Mouse (Mus musculus): Measurements from ENCODE around the gene Krt222. TPM values are rescaled to one million over a fixed set of nuclear protein-coding genes. Genes with fewer than 3 reads are reported as not detected.

The Krt222 gene
- polyA plus RNA-seq, 1 experiment, result not detected

- no peaks in the 10 kb centered on the region; the same call in 1 of the 2 replicates for H3K4me1 ChIP-seq (ENCODE audit: control insufficient read depth, insufficient read depth, low read length)
- 95% methylated on average over 3 of the region's 3 CpGs for WGBS
- H3K27ac ChIP-seq (ENCODE audit: control insufficient read depth, insufficient read depth, low read depth, low read length, poor library complexity), result no peak overlapping the region
- no peak overlapping the region for H3K4me3 ChIP-seq (replicated peaks; ENCODE audit: control insufficient read depth, low read depth, low read length)
- TF ChIP-seq POLR2A (IDR thresholded peaks at IDR 0.05; ENCODE audit: borderline replicate concordance, control insufficient read depth, low read depth, low read length) (no peak), CTCF (IDR thresholded peaks at IDR 0.05; ENCODE audit: control insufficient read depth, insufficient read depth, low read length) (no peak)
Measured at GRCm38 (mm10) chr11:99216181-99216580, 27.7 kb downstream of the Krt222 start.

GRCm38 (mm10) chr11:99212693-99213092, 31.2 kb downstream of the Krt222 start:
- no peak for TF ChIP-seq CTCF (IDR thresholded peaks at IDR 0.05; ENCODE audit: control insufficient read depth, insufficient read depth, low read length)
- no peak for TF ChIP-seq POLR2A (IDR thresholded peaks at IDR 0.05; ENCODE audit: borderline replicate concordance, control insufficient read depth, low read depth, low read length)
- no peak overlapping the region for H3K27ac ChIP-seq (ENCODE audit: control insufficient read depth, insufficient read depth, low read depth, low read length, poor library complexity)
- whole genome bisulfite sequencing, result 85% methylated on average over 7 of the region's 7 CpGs
- H3K4me1 ChIP-seq (ENCODE audit: control insufficient read depth, insufficient read depth, low read length), result no peaks in the 10 kb centered on the region; the same call in 1 of the 2 replicates
- no peak overlapping the region for H3K4me3 ChIP-seq (replicated peaks; ENCODE audit: control insufficient read depth, low read depth, low read length)

- 77% methylated on average over 2 of the region's 2 CpGs for WGBS
- Histone ChIP-seq H3K4me1 (ENCODE audit: control insufficient read depth, insufficient read depth, low read length) (no peaks in the 10 kb centered on the region; the same call in 1 of the 2 replicates), H3K27ac (ENCODE audit: control insufficient read depth, insufficient read depth, low read depth, low read length, poor library complexity) (no peak overlapping the region), H3K4me3 (replicated peaks; ENCODE audit: control insufficient read depth, low read depth, low read length) (no peak overlapping the region)
- no peak for TF ChIP-seq CTCF (IDR thresholded peaks at IDR 0.05; ENCODE audit: control insufficient read depth, insufficient read depth, low read length)
- TF ChIP-seq POLR2A (IDR thresholded peaks at IDR 0.05; ENCODE audit: borderline replicate concordance, control insufficient read depth, low read depth, low read length), result no peak
Measured at GRCm38 (mm10) chr11:99211964-99212363, 31.9 kb downstream of the Krt222 start.

GRCm38 (mm10) chr11:99208105-99208669, 35.7 kb downstream of the Krt222 start:
- 82% methylated on average over 8 of the region's 8 CpGs for WGBS
- no peaks in the 10 kb centered on the region for H3K4me1 ChIP-seq (ENCODE audit: control insufficient read depth, insufficient read depth, low read length)
- H3K27ac ChIP-seq (ENCODE audit: control insufficient read depth, insufficient read depth, low read depth, low read length, poor library complexity), result no peak overlapping the region
- no peak overlapping the region for H3K4me3 ChIP-seq (replicated peaks; ENCODE audit: control insufficient read depth, low read depth, low read length)
- TF ChIP-seq POLR2A (IDR thresholded peaks at IDR 0.05; ENCODE audit: borderline replicate concordance, control insufficient read depth, low read depth, low read length), result no peak
- TF ChIP-seq CTCF (IDR thresholded peaks at IDR 0.05; ENCODE audit: control insufficient read depth, insufficient read depth, low read length), result no peak

- Histone ChIP-seq H3K4me1 (ENCODE audit: control insufficient read depth, insufficient read depth, low read length) (no peaks in the 10 kb centered on the region), H3K27ac (ENCODE audit: control insufficient read depth, insufficient read depth, low read depth, low read length, poor library complexity) (no peak overlapping the region), H3K4me3 (replicated peaks; ENCODE audit: control insufficient read depth, low read depth, low read length) (no peak overlapping the region)
- TF ChIP-seq POLR2A (IDR thresholded peaks at IDR 0.05; ENCODE audit: borderline replicate concordance, control insufficient read depth, low read depth, low read length), result no peak
- no peak for TF ChIP-seq CTCF (IDR thresholded peaks at IDR 0.05; ENCODE audit: control insufficient read depth, insufficient read depth, low read length)
- WGBS, result 33% methylated on average over 2 of the region's 2 CpGs
Measured at GRCm38 (mm10) chr11:99207449-99207848, 36.4 kb downstream of the Krt222 start.

GRCm38 (mm10) chr11:99206954-99207353, 36.9 kb downstream of the Krt222 start:
- Histone ChIP-seq H3K4me1 (ENCODE audit: control insufficient read depth, insufficient read depth, low read length) (no peaks in the 10 kb centered on the region), H3K4me3 (replicated peaks; ENCODE audit: control insufficient read depth, low read depth, low read length) (no peak overlapping the region), H3K27ac (ENCODE audit: control insufficient read depth, insufficient read depth, low read depth, low read length, poor library complexity) (no peak overlapping the region)
- WGBS, result 24% methylated on average over 2 of the region's 2 CpGs
- TF ChIP-seq CTCF (IDR thresholded peaks at IDR 0.05; ENCODE audit: control insufficient read depth, insufficient read depth, low read length) (peak; percentile 62), POLR2A (IDR thresholded peaks at IDR 0.05; ENCODE audit: borderline replicate concordance, control insufficient read depth, low read depth, low read length) (no peak)

GRCm38 (mm10) chr11:99189154-99189582, 54.7 kb downstream of the Krt222 start:
- TF ChIP-seq CTCF (IDR thresholded peaks at IDR 0.05; ENCODE audit: control insufficient read depth, insufficient read depth, low read length), result peak; percentile 85
- no peak for TF ChIP-seq POLR2A (IDR thresholded peaks at IDR 0.05; ENCODE audit: borderline replicate concordance, control insufficient read depth, low read depth, low read length)
- no peak overlapping the region for H3K4me3 ChIP-seq (replicated peaks; ENCODE audit: control insufficient read depth, low read depth, low read length)
- H3K27ac ChIP-seq (ENCODE audit: control insufficient read depth, insufficient read depth, low read depth, low read length, poor library complexity), result no peak overlapping the region
- 1% methylated on average over 14 of the region's 14 CpGs for WGBS
- H3K4me1 ChIP-seq (ENCODE audit: control insufficient read depth, insufficient read depth, low read length), result no peaks in the 10 kb centered on the region; the same call in 1 of the 2 replicates

- WGBS, result 91% methylated on average over 4 of the region's 4 CpGs
- TF ChIP-seq CTCF (IDR thresholded peaks at IDR 0.05; ENCODE audit: control insufficient read depth, insufficient read depth, low read length) (no peak), POLR2A (IDR thresholded peaks at IDR 0.05; ENCODE audit: borderline replicate concordance, control insufficient read depth, low read depth, low read length) (no peak)
- no peak overlapping the region for H3K4me3 ChIP-seq (replicated peaks; ENCODE audit: control insufficient read depth, low read depth, low read length)
Measured at GRCm38 (mm10) chr11:99187348-99187747, 56.5 kb downstream of the Krt222 start.

More at GRCm38 (mm10) chr11:99187348-99187747, 56.5 kb downstream of the Krt222 start:
- Histone ChIP-seq H3K27ac (ENCODE audit: control insufficient read depth, insufficient read depth, low read depth, low read length, poor library complexity) (peak overlapping the region; percentile 35; the same call in 1 of the 2 replicates), H3K4me1 (ENCODE audit: control insufficient read depth, insufficient read depth, low read length) (no peaks in the 10 kb centered on the region; the same call in 1 of the 2 replicates)
